Mouse (Mus musculus) layer of hippocampus, adult 6 months (tissue): Measurements from ENCODE around the gene Trim69. TPM values are rescaled to one million over a fixed set of nuclear protein-coding genes. Genes with fewer than 3 reads are reported as not detected.

ENCODE experiments used
- long read RNA-seq, 2 experiments: library from polyadenylated mRNA; unstranded; transcript quantifications; one replicate each; pipeline ENCODE4 v2.0.0; 2019 to 2020
- polyA plus RNA-seq: library from polyadenylated mRNA; unstranded; fragments of <200 nt; fragmentation: Nextera tagmentation; gene quantifications from 2 replicates; pipeline ENCODE4 v1.2.3, GENCODE M21; 2021

Trim69 gene
- not detected in 2 replicates for polyA plus RNA-seq
- long read RNA-seq, experiment 1, result 0 reads
- long read RNA-seq, experiment 2, result 0 reads

DNA sequence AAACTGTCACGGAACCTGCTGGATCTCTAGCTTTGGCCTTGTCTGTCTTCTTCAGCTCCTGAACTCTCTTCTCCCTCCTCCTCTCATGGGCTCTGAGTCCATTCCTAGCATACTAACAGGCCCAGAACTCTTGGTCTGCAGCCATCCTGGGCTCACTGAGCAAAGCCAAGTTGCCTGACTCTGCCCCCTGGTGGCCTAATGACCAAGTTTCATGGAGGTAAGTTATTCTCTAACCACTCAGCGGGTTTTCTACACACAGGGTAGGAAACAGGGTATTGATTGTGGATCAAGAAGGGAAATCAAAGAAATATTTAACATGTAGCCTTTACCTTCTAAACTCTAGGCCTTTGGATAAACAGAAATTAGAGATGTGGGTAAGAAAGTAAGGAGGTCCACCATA lies at the start of gene Trim69:
Gene Trim69 (plus strand): TSS at position 21 of the 400 bp plus-strand sequence.

GRCm38 (mm10) chr2:122117961-122118958 lies 42.2 kb upstream of the Trim69 start, which contains the start of gene Spg11:
Gene Spg11 (minus strand): TSS chr2:122118386.

DNA sequence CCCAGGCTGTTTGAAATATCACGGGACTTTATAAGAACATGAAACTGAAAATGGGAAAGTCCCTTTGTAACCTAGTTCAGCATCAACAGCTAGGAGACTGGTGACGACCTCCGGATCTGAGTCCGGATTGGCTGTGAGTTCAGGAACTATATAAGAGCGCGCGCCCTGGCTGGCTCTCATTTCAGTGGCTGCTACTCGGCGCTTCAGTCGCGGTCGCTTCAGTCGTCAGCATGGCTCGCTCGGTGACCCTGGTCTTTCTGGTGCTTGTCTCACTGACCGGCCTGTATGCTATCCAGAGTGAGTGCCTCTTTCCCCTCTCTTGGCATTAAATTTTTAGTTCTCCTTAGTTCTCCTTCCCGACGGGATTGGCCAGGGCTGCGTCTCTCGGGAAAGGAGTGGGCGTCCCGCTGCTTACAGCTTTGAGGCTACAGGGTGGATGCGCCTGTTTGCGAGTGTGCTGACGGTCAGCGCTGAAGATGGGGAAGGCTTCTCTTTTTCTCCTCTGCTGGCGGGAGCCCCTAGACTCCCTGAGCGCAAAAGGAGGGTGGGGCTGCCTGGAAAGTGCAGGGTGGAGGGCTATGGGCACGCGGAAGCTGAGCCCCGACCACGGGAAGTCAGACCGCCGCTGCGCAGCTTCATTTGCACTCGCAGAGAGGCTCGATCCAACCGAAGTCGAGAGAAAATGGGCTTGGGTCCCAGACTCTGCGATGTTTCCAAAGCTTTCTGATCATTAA lies 12.8 kb upstream of the Trim69 start, which contains the start of gene B2m:
Gene B2m (plus strand): TSS at position 179 of the 734 bp plus-strand sequence.

GRCm38 (mm10) chr2:122186106-122186505 lies 25.6 kb downstream of the Trim69 start, which contains the start of the genes Patl2 and Terb2:
Gene Patl2 (minus strand): TSS chr2:122186189.
Gene Terb2 (plus strand): TSS chr2:122186272.

Other genes starting within 250 kb of the Trim69 start
- gene Ctdspl2, start 204.7 kb upstream of the Trim69 start, polyA plus RNA-seq, result 15.5 and 21.4 TPM in 2 replicates
- gene Mageb3, start 204.6 kb upstream of the Trim69 start, polyA plus RNA-seq, result not detected in 2 replicates
- gene Eif3j1, start 132.2 kb upstream of the Trim69 start, polyA plus RNA-seq, result 23.1 and 26.8 TPM in 2 replicates
- 2.6 and 2.8 TPM in 2 replicates for gene Spg11, start 42.3 kb upstream of the Trim69 start, polyA plus RNA-seq
- gene B2m, start 13.0 kb upstream of the Trim69 start, polyA plus RNA-seq, result 318 and 456 TPM in 2 replicates
- not detected in 2 replicates for gene Patl2, start 25.5 kb downstream of the Trim69 start, polyA plus RNA-seq
- gene Terb2, start 25.6 kb downstream of the Trim69 start, polyA plus RNA-seq, result not detected in 2 replicates
- 15.1 and 17.6 TPM in 2 replicates for gene Sord, start 74.0 kb downstream of the Trim69 start, polyA plus RNA-seq
- 0.11 and 0.13 TPM in 2 replicates for gene Duox2, start 137.7 kb downstream of the Trim69 start, polyA plus RNA-seq
- not detected in 2 replicates for gene Duoxa2, start 138.2 kb downstream of the Trim69 start, polyA plus RNA-seq
- 0.14 and 0.20 TPM in 2 replicates for gene Duoxa1, start 153.0 kb downstream of the Trim69 start, polyA plus RNA-seq
- not detected in 2 replicates for gene Duox1, start 155.0 kb downstream of the Trim69 start, polyA plus RNA-seq
- 3.4 and 3.9 TPM in 2 replicates for gene Shf, start 208.5 kb downstream of the Trim69 start, polyA plus RNA-seq